Mouse (Mus musculus) midbrain, postnatal 0 days (tissue): ENCODE results near the gene Axdnd1. TPM values are rescaled to one million over a fixed set of nuclear protein-coding genes. Genes with fewer than 3 reads are reported as not detected.

Experiments used
- ATAC-seq: fragments of 200-750 bp; cut with Nextera tagmentation; 2 replicates; pipeline ENCODE4 v1.8.0; 2017; ENCODE audit warnings: moderate number of reproducible peaks, mild to moderate bottlenecking, moderate TSS enrichment, moderate library complexity; ENCODE audit not compliant: low FRiP score
- DNase-seq: peaks from one replicate; pipeline ENCODE4 v3.0.0-alpha.2; 2015; ENCODE audit warnings: low spot score
- H3K27ac ChIP-seq: fragments of 300-500 bp; sonication (generic); 2 replicates; pipeline ENCODE4 v1.5.1; 2014; ENCODE audit warnings: low read depth, mild to moderate bottlenecking, low read length, mixed read lengths
- H3K27me3 ChIP-seq: fragments of 300-500 bp; sonication (generic); 2 replicates; pipeline ENCODE4 v1.6.1; 2014; ENCODE audit warnings: low read length, control low read depth, mixed read lengths; ENCODE audit not compliant: insufficient read depth
- H3K36me3 ChIP-seq: fragments of 300-500 bp; sonication (generic); 2 replicates; pipeline ENCODE4 v1.6.1; 2014; ENCODE audit warnings: low read length, control low read depth, mixed read lengths; ENCODE audit not compliant: insufficient read depth
- H3K4me1 ChIP-seq: fragments of 300-500 bp; sonication (generic); 2 replicates; pipeline ENCODE4 v1.6.1; 2014; ENCODE audit warnings: mild to moderate bottlenecking, control low read depth, antibody characterized with exemption, low read length, mixed read lengths; ENCODE audit not compliant: insufficient read depth
- H3K4me2 ChIP-seq: fragments of 300-500 bp; sonication (generic); 2 replicates; pipeline ENCODE4 v1.6.1; 2014; ENCODE audit warnings: low read depth, mild to moderate bottlenecking, low read length, mixed read lengths; ENCODE audit not compliant: poor library complexity, severe bottlenecking
- H3K4me3 ChIP-seq: fragments of 300-500 bp; sonication (generic); 2 replicates; pipeline ENCODE4 v1.5.1; 2014; ENCODE audit warnings: low read depth, mild to moderate bottlenecking, low read length, moderate library complexity
- H3K9ac ChIP-seq: fragments of 300-500 bp; sonication (generic); replicated peaks from 2 replicates; pipeline ENCODE4 v1.6.1; 2014; ENCODE audit warnings: mild to moderate bottlenecking, low read length, moderate library complexity, mixed read lengths; ENCODE audit not compliant: poor library complexity, severe bottlenecking
- H3K9me3 ChIP-seq: fragments of 300-500 bp; sonication (generic); 2 replicates; pipeline ENCODE4 v1.6.1; 2016; ENCODE audit warnings: low read length, control low read depth
- CTCF ChIP-seq: IDR thresholded peaks from 2 replicates; pipeline ENCODE4 v1.5.1; 2016; ENCODE audit warnings: antibody characterized with exemption, mild to moderate bottlenecking
- WGBS: fragments of 180-500 bp; shearing (Covaris S2); extraction: QIAGEN DNeasy Blood & Tissue Kit; methylation state at CpG from one replicate; pipeline ENCODE4 v1.1.7; 2014; 5-methylcytosine and 5-hydroxymethylcytosine counted together
- polyA plus RNA-seq: library from polyadenylated mRNA; unstranded; fragments of >200 nt; fragmentation: Nextera tagmentation; extraction: Ambion mirVana; gene quantifications from 2 replicates; pipeline ENCODE4 v1.2.1, GENCODE M21; 2015
- total RNA-seq: library from RNA; depleted of rRNA; stranded (reverse); fragments of >200 nt; gene quantifications from 2 replicates; pipeline ENCODE4 v1.2.3, GENCODE M21; 2014; rRNA removed

Gene Axdnd1
- total and polyA plus RNA-seq, 2 experiments from 2014 or later = 0.56 TPM; not detected in 1

DNA sequence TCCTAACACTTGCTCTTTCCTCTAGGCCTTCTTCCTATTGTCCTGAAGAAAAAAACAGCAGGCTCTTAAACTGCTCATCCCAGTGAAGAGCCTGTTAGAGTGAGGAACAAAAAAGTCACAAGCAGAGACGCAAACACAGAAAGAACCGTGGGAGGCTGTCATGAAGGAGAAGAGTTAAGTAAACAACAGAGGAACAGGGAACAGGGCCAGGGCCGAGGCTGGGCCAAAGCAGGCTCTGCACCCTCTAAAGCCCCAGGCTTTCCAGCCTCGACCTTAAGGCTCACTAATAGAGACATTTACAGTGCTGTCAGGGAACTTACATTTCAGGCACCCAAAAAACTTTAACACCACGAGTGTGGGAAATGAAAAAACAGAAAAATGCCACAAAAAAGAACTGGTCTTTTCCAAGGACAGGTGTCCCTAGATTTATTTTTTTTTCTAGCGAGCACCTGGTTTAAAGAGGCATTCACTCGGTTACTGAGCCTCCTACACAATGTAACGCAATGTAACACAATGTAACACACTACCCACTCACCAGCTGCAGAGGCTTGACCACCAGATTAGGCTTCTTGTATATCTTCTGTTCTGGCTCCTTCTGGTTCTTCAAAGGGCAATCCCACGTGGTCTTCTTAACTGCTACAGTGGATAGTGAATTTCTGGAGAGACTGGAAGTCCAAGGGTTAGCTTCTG is 136.0 kb downstream of the Axdnd1 start:
- DNase-seq (no peak), ATAC-seq (no peak)
- Histone ChIP-seq H3K9ac (no peak overlapping the region), H3K4me3 (no peak overlapping the region), H3K36me3 (no peaks in the 10 kb centered on the region), H3K4me1 (no peaks in the 10 kb centered on the region), H3K27ac (no peak overlapping the region), H3K4me2 (no peak overlapping the region), H3K9me3 (no peaks in the 10 kb centered on the region), H3K27me3 (no peaks in the 10 kb centered on the region)
- TF ChIP-seq CTCF = no peak
- 43% methylated on average over 9 of the region's 9 CpGs for WGBS

DNA sequence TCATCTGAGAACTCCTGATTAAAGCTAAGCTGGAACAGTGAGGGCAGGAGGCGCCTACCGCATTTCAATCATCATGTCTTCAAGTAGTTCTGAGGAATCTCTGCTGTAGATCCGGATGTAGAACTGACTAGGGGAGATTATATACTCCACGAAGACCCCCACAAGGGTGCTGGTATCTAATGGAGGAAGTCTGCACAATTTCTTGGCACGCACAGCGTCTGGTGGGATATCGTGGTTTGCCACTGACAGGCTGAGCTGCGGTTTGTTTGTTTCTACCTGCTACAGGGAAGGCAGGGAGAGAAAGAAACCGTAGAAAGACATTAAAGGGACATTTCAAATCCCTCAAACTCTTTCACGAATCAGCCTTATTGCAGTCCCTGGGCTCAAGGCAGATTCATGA is 136.8 kb downstream of the Axdnd1 start:
- Histone ChIP-seq H3K27ac (no peak overlapping the region), H3K4me3 (no peak overlapping the region), H3K4me1 (no peaks in the 10 kb centered on the region), H3K36me3 (no peaks in the 10 kb centered on the region), H3K27me3 (no peaks in the 10 kb centered on the region), H3K4me2 (no peak overlapping the region), H3K9ac (no peak overlapping the region), H3K9me3 (no peaks in the 10 kb centered on the region)
- DNase-seq = no peak
- WGBS = 78% methylated on average over 10 of the region's 10 CpGs
- no peak for TF ChIP-seq CTCF
- ATAC-seq = no peak

DNA sequence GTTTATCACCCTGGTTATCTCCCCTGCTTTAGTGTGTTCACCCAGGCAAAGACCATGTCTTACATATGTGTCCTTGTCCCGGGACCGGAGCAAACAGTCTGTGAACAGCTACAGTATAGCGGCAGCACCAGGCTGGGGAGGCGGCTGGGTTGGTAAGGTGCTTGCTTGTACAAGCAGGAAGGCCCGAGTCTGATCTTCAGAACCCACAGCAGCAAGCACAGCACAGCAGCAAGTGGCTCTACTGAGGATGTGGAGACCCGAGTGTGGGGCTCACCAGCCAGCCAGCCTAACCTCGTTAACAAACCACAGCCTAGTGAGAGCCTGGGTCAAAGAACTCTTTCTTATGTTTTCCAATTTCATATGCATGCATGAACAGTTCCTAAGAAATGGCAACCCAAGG is 140.8 kb downstream of the Axdnd1 start:
- no peak overlapping the region for H3K4me3 ChIP-seq
- no peak overlapping the region for H3K4me2 ChIP-seq
- DNase-seq = no peak
- H3K36me3 ChIP-seq = no peaks in the 10 kb centered on the region
- no peak for TF ChIP-seq CTCF
- no peak overlapping the region for H3K9ac ChIP-seq
- H3K27ac ChIP-seq = no peak overlapping the region
- ATAC-seq = no peak
- H3K9me3 ChIP-seq = no peaks in the 10 kb centered on the region
- no peaks in the 10 kb centered on the region for H3K27me3 ChIP-seq
- WGBS = 82% methylated on average over 7 of the region's 7 CpGs
- H3K4me1 ChIP-seq = no peaks in the 10 kb centered on the region

DNA sequence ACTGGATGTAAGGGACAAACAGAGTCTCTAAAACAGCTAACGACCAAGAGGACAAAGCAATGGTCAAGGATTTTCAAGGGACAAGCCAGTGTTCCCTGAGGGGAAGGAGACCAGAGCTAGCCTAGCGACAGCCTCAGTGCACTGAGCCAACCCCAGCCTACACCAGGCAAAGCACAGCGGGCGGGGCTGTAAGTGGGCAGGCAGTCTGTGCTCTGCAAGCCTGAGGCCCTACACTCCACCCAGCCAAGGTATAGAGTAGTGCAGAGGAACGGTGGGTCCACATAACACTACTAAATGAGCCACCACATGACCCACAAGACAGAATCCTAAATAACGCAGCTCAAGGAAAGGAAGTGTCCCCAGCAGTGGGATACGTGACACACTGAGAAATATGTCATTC is 147.3 kb downstream of the Axdnd1 start:
- 71% methylated on average over 7 of the region's 7 CpGs for WGBS
- DNase-seq (no peak), ATAC-seq (no peak)
- Histone ChIP-seq H3K9me3 (no peaks in the 10 kb centered on the region), H3K4me3 (no peak overlapping the region), H3K4me2 (no peak overlapping the region), H3K36me3 (no peaks in the 10 kb centered on the region), H3K9ac (no peak overlapping the region), H3K27me3 (no peaks in the 10 kb centered on the region), H3K27ac (no peak overlapping the region), H3K4me1 (no peaks in the 10 kb centered on the region)
- no peak for TF ChIP-seq CTCF

Other genes with a start within 250 kb of the Axdnd1 start
- 4.6 and 5.6 TPM in 2 replicates for gene Fam163a, start 216.1 kb downstream of the Axdnd1 start, total RNA-seq
- gene Fam163a, start 216.1 kb downstream of the Axdnd1 start, polyA plus RNA-seq = 4.8 TPM in 2 replicates
- gene Tdrd5, start 117.5 kb downstream of the Axdnd1 start, total RNA-seq = 0.93 and 1.9 TPM in 2 replicates
- 1.3 TPM in 2 replicates for gene Tdrd5, start 117.5 kb downstream of the Axdnd1 start, polyA plus RNA-seq
- gene Nphs2, start 110.4 kb downstream of the Axdnd1 start, total RNA-seq = 1.8 and 2.1 TPM in 2 replicates
- gene Nphs2, start 110.4 kb downstream of the Axdnd1 start, polyA plus RNA-seq = 0.68 and 0.90 TPM in 2 replicates
- 684 and 980 TPM in 2 replicates for gene Gm2000, start 55.1 kb downstream of the Axdnd1 start, total RNA-seq
- 414 and 466 TPM in 2 replicates for gene Gm2000, start 55.1 kb downstream of the Axdnd1 start, polyA plus RNA-seq
- 24.8 TPM in 2 replicates for gene Soat1, start 53.2 kb upstream of the Axdnd1 start, total RNA-seq
- 10.3 and 11.8 TPM in 2 replicates for gene Soat1, start 53.2 kb upstream of the Axdnd1 start, polyA plus RNA-seq
- 23.7 and 29.5 TPM in 2 replicates for gene Gm10031, start 102.9 kb upstream of the Axdnd1 start, total RNA-seq
- 0.53 and 0.54 TPM in 2 replicates for gene Gm10031, start 102.9 kb upstream of the Axdnd1 start, polyA plus RNA-seq
- gene Abl2, start 137.6 kb upstream of the Axdnd1 start, total RNA-seq = 25.9 and 42.3 TPM in 2 replicates
- 4.2 and 4.7 TPM in 2 replicates for gene Abl2, start 137.6 kb upstream of the Axdnd1 start, polyA plus RNA-seq